Mouse (Mus musculus) urinary bladder, postnatal 4 days (tissue): ENCODE measurements around the gene Nrip3.

Experiments used
- DNase-seq, 2 experiments: peaks; one replicate each; pipeline ENCODE4 v3.0.0; 2021 to 2022; ENCODE audit warnings: low spot score in 2 of 2

The Nrip3 gene

GRCm38 (mm10) chr7:109781470-109782203, at the start of gene Nrip3:
TSS of gene Nrip3 (minus strand) at chr7:109782025.
- DNase-seq: peak; percentile 42 to 74

DNA sequence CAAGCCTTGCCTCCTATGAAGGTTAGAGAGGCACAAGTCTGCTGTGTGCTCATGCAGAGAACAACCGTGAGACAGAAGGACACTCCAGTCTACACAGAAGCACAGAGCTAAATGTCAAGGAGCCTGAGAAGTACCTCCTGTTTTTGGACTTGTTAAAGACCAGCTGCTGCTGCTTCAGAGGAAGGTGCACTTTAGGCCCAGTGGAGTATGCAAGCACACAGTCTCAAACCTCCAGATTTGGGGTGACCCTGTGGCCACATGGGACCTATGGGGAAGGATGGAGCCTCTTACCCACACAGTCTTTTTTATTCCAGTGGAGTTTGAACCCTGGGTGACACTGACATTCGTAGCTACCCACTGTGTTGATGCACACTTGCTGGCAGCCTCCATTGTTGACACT, 49.6 kb upstream of the Nrip3 start:
- DNase-seq: no peak

DNA sequence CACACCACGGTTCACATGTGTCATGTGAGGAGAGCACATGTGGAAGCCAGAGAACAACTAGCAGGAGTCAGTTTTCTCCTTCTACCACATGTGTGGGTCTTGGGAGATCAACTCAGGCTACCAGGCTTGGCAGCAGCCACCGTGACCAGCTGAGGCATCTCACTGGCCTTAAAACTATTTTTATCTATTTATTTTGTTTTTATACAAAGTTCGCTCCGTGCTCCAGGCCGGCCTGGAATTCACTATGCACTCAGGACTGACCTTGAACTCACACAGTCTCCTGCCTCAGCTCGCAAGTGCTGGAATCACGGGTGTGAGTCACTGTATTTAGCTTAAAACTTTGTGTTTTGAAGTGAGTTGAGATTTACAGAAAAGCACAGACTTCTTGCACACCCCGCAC, 45.1 kb upstream of the Nrip3 start:
- DNase-seq: no peak

- no peak for DNase-seq
Observed at GRCm38 (mm10) chr7:109825293-109825692, 43.5 kb upstream of the Nrip3 start.

DNA sequence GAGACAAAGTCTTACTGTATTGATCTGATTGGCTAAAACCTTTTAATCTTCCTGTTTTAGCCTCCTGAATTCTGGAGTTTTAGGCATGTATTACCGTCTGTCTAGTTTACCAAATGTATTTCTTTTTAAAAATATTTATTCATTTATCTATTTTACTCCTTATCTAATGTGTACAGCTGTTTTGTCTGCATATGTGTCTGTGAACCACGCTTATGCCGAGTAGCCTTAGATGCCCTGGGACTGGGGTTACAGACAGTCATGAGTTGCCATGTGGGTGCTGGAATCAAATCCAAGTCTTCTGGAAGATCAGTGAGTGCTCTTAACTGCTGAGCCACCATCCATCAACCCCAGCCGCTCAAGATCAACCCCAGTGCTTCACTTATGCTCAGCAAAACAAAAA, 36.8 kb upstream of the Nrip3 start:
- no peak for DNase-seq

DNA sequence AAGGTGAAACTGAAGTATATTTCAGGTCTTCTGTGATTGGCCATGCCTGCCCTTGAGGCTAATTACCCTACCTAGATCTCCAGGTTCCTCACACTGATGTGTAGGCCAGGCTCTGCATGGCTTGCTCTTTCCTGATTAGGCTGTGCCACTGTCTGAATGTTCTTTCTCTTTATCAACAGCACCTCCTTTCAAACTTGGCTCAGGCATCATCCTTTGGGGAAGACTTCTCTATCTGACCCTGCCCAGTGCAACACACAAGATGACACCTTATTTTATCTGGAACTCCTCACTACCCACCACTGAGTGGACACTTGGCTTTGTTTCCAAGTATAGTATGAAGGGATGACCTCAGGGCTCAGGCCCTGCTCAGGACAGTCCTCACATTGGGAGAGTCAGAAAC, 36.1 kb upstream of the Nrip3 start:
- DNase-seq: no peak

DNA sequence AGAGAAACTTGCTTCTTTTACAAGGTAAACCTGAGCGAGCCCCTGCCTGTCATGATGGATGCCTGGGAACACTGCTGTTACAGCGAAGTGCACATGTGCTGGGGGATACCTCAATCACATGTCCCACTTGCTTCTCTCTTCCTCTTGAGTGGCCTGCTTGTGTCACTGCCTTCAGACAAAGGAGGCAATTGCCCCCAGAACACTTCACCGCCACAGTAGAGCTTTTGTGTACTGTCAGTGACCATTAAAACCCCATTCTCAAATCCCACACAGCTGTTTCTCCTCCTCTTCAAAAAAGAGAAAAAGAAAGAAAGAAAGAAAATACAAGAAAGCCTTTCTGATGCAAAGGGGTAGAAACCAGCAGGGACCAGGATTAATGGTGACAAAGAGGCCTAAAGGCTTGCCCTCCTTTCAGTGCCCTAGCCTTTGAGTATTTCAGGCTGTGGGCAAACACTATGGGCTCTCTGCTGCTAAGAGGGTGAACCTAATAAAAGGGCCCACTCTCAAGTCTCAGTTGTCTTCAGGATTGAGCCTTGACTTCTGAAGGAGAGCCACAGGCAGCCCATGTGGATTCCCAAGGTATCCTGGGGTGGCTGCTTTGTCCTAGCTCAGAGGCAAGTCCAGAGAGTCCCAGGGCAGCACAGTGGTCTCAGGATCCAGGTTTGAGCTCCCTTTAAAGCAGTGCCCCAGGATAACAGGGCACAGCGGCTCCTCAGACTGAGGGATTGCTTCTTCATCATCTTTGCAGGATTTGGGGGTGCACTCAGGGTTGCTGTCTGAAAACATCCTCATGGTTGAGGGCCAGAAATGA, 31.7 kb upstream of the Nrip3 start:
- DNase-seq: no peak

DNA sequence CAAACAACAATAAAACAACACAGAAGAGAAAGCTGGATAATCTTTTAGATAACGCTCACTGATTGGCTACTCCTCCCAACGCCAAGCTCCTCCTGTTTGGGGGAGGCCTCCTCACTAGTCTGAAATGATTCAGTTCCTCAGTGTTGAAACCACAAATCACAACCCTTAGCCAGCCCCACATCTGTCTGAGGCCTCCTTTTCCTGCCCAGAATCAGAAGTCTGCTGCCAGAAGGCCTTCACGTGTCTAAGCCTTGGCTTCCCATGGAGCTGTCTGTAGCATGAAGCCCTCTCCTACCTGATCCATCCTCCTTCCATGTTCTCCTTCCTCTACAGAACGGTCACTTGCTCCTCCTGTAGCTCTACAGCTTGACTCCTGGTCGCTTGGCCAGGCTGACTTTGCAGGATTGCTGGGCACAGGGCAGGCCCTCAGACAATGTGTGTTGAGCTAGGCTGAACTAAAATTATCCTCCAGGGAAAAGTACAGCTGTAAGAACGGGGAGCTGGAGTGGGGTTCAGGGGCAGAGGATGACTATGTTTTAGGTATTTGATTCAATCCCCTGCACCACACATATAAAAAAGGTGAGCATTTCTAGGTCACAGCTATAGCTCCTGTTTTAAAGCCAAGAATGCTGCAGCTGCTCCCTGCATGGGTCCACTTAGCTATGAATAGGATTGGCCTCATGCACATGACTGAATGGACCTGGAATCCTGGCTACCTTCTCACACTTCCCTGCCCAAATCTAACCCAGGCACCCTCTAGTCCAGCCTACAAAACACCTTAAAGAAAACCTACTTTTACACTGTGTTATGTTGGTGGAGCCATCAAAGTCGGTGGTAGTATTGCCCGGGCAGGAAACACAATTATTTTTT, 26.0 kb upstream of the Nrip3 start:
- no peak for DNase-seq

- no peak for DNase-seq
Observed at GRCm38 (mm10) chr7:109804843-109805242, 23.0 kb upstream of the Nrip3 start.

- DNase-seq: no peak
Observed at GRCm38 (mm10) chr7:109804355-109804754, 22.5 kb upstream of the Nrip3 start.

DNA sequence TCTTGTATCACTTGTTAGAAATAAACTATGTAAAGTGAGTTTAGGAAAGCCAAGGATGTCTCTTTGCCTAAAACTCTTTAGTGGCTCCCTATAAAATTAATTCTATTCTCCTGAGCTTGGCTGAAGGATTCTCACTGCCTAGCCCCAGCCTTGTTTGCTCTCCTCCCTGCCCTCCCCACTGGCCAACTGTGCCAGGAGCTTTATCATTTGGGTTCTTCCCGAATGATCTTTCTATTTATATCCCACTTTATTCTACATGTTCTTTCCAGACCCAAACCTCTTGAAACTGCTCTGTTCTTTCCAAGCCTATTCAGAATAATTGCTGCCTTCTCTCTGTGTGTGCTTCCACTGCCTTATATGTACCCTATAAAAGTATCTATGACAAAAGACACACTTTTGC, 21.7 kb upstream of the Nrip3 start:
- no peak for DNase-seq

DNA sequence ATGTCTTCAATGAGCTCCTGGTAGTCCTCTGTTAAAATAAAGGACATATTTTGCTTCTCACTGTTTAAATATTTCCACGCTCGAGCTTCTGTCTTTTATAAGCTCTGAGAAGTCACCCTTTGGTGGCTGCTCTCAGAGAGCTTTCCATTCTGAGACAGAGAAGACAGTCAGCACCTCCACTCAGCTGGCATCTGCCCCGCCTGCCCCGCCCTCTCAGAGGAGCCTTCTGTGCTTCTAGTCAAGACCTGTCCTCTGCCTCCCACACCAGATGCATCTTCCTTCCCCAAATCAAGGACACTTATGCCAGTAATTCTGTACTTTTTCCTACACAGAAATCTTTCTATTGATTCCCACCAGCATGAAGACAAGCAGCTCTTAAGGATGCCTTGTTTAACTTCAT, 18.8 kb upstream of the Nrip3 start:
- DNase-seq: no peak

DNA sequence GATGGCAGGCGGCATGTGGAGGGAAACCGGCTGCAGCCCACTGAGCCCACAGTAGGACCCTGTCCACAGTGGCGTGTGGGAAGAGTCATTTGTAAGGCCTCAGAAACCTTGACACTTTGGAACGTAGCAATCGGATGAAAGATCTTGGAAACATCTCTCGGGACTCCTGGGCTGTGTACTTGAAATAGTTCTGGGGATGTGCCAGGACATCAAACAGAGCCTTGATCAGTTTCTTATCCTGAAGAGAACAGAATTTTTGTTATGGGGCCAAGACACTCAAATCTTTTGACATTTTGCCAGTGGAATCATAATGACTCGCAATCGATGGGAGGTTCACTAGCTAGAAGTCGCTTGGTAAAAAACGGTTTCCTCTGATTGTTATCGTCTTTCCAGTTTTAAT, 17.3 kb upstream of the Nrip3 start:
- DNase-seq: no peak

GRCm38 (mm10) chr7:109795564-109795963, 13.7 kb upstream of the Nrip3 start:
- no peak for DNase-seq

GRCm38 (mm10) chr7:109794556-109794955, 12.7 kb upstream of the Nrip3 start:
- DNase-seq: no peak

- no peak for DNase-seq
Observed at GRCm38 (mm10) chr7:109792759-109793158, 10.9 kb upstream of the Nrip3 start.

DNA sequence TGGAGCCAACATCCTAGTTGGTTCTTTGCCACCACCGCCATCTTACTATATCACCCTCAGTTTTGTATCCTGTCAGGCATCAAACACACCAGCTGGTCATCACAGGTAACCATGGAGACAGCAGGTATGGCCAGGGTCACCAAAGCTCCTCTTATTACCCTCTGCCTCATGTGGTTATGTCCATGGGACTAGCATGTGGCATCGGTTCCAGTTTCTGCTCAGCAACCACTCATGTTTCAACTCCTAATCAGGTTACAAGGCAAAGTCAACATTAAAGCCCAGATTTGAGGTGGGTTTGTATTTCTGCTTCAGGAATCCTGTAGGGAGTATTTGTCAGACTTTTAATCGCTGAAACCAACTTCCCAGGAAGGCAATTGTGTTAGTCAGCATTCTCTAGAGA, 9.0 kb upstream of the Nrip3 start:
- no peak for DNase-seq

DNA sequence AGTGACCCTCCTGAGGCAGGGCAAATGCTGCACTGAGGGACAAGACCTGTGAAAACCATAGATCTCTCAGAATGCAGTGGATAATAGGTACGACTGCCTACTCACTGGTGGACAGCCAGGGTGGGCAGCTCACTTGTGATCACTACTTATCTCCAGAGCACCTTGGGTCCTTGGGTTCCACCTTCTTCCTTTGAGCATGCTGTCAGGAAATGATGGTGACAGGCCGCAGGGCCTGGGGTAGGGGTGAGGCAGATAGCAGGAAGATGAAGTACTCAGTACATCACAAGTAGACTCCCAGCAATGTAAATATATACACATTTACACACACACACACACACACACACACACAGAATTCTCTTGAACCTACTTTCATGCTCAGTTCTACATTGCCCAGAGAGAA, 6.0 kb upstream of the Nrip3 start:
- no peak for DNase-seq

- no peak for DNase-seq
Observed at GRCm38 (mm10) chr7:109783281-109783680, 1.5 kb upstream of the Nrip3 start.

GRCm38 (mm10) chr7:109781087-109781469, 747 bp downstream of the Nrip3 start:
- peak in 1 of 2 experiments; percentile 19 for DNase-seq

GRCm38 (mm10) chr7:109772251-109772650, 9.6 kb downstream of the Nrip3 start:
- DNase-seq: no peak

- no peak for DNase-seq
Observed at GRCm38 (mm10) chr7:109768699-109769383, 13.0 kb downstream of the Nrip3 start.
